Mouse (Mus musculus): ENCODE results near the gene Slc9a4.
"Not testable (repeated sequence)": the region's sequence is repeated elsewhere in the genome, so short reads cannot be mapped to it uniquely, and the experiment has no call there.

Slc9a4 gene

GRCm38 (mm10) chr1:40650803-40651497, 71.1 kb downstream of the Slc9a4 start:
- no peak for DNase-seq (ENCODE audit: low read depth, low spot score)

- no peak for DNase-seq (ENCODE audit: low read depth, low spot score)
Observed at GRCm38 (mm10) chr1:40657035-40657434, 77.2 kb downstream of the Slc9a4 start.

- DNase-seq (ENCODE audit: low read depth, low spot score) = no peak
Observed at GRCm38 (mm10) chr1:40657978-40658496, 78.2 kb downstream of the Slc9a4 start.

- DNase-seq (ENCODE audit: low read depth, low spot score) = no peak
Observed at GRCm38 (mm10) chr1:40659017-40659416, 79.1 kb downstream of the Slc9a4 start.

- DNase-seq (ENCODE audit: low read depth, low spot score) = no peak
Observed at GRCm38 (mm10) chr1:40659496-40659895, 79.6 kb downstream of the Slc9a4 start.

GRCm38 (mm10) chr1:40660838-40661237, 81.0 kb downstream of the Slc9a4 start:
- no peak for DNase-seq (ENCODE audit: low read depth, low spot score)

- no peak for DNase-seq (ENCODE audit: low read depth, low spot score)
Observed at GRCm38 (mm10) chr1:40665401-40666370, 85.8 kb downstream of the Slc9a4 start.

GRCm38 (mm10) chr1:40667442-40667841, 87.6 kb downstream of the Slc9a4 start:
- not testable (repeated sequence) for DNase-seq (ENCODE audit: low read depth, low spot score)

GRCm38 (mm10) chr1:40670025-40670424, 90.1 kb downstream of the Slc9a4 start:
- DNase-seq (ENCODE audit: low read depth, low spot score) = no peak

- no peak for DNase-seq (ENCODE audit: low read depth, low spot score)
Observed at GRCm38 (mm10) chr1:40671490-40671889, 91.6 kb downstream of the Slc9a4 start.

- no peak for DNase-seq (ENCODE audit: low read depth, low spot score)
Observed at GRCm38 (mm10) chr1:40677306-40677705, 97.4 kb downstream of the Slc9a4 start.

Data from retina, adult 2 months (tissue).